Comparison of ENCODE assay signal across 17 mouse cellular contexts in genomic region chr19:45616214-45616518, GRCm38 (mm10). TPM values are rescaled to one million over a fixed set of nuclear protein-coding genes. Genes with fewer than 3 reads are reported as not detected.
DNase-seq lines count a peak whose midpoint lies in the region; ATAC-seq lines count a peak whose summit lies in the region.
"Had no signal": no experiment of that assay in that cellular context is flagged by ENCODE, and none has a peak within 500 bp of the region (broad histone marks: within the 10 kb centered on the region; RNA-seq: fewer than 3 reads in every experiment).

No protein-coding gene starts in this region.

- H3K4me3 ChIP-seq in midbrain, embryonic 11.5 days (ENCODE audit: low read depth, low read length) = no peak overlapping the region
- H3K4me3 ChIP-seq in midbrain, embryonic 15.5 days = no peak overlapping the region
- H3K4me3 ChIP-seq in embryonic facial prominence, embryonic 13.5 days = no peak overlapping the region
- no peak overlapping the region for H3K4me3 ChIP-seq in forebrain, embryonic 15.5 days
- H3K4me3 ChIP-seq in midbrain, embryonic 16.5 days (ENCODE audit: low read depth, low read length) = no peak overlapping the region
- H3K4me3 ChIP-seq: embryonic facial prominence, embryonic 12.5 days; kidney, embryonic 15.5 days; megakaryocyte, embryonic 14.5 days had no signal

- H3K27me3 ChIP-seq in midbrain, embryonic 11.5 days (ENCODE audit: control insufficient read depth, insufficient read depth, low read length) = peaks cover 2% of the 10 kb centered on the region
- no peaks in the 10 kb centered on the region for H3K27me3 ChIP-seq in midbrain, embryonic 15.5 days (replicated peaks)
- no peaks in the 10 kb centered on the region for H3K27me3 ChIP-seq in embryonic facial prominence, embryonic 13.5 days
- no peaks in the 10 kb centered on the region; the same call in 1 of the 2 replicates for H3K27me3 ChIP-seq in forebrain, embryonic 15.5 days
- H3K27me3 ChIP-seq in midbrain, embryonic 16.5 days (ENCODE audit: control insufficient read depth, insufficient read depth, low read depth, low read length) = no peaks in the 10 kb centered on the region
- H3K27me3 ChIP-seq: embryonic facial prominence, embryonic 12.5 days; kidney, embryonic 15.5 days; megakaryocyte, embryonic 14.5 days had no signal

- H3K4me2 ChIP-seq in midbrain, embryonic 11.5 days = no peak overlapping the region
- H3K4me2 ChIP-seq in midbrain, embryonic 15.5 days = no peak overlapping the region
- no peak overlapping the region for H3K4me2 ChIP-seq in embryonic facial prominence, embryonic 13.5 days
- no peak overlapping the region for H3K4me2 ChIP-seq in forebrain, embryonic 15.5 days (replicated peaks)
- H3K4me2 ChIP-seq in midbrain, embryonic 16.5 days (ENCODE audit: low read length) = no peak overlapping the region
- H3K4me2 ChIP-seq: embryonic facial prominence, embryonic 12.5 days; heart, embryonic 11.5 days; kidney, embryonic 15.5 days had no signal

- H3K36me3 ChIP-seq in midbrain, embryonic 11.5 days (ENCODE audit: control insufficient read depth, insufficient read depth, low read length) = no peaks in the 10 kb centered on the region
- no peaks in the 10 kb centered on the region for H3K36me3 ChIP-seq in midbrain, embryonic 15.5 days (replicated peaks)
- peaks cover 8% of the 10 kb centered on the region; the same call in 1 of the 2 replicates for H3K36me3 ChIP-seq in embryonic facial prominence, embryonic 13.5 days
- no peaks in the 10 kb centered on the region for H3K36me3 ChIP-seq in forebrain, embryonic 15.5 days
- H3K36me3 ChIP-seq in midbrain, embryonic 16.5 days (ENCODE audit: control insufficient read depth, insufficient read depth, low read length) = peaks cover 5% of the 10 kb centered on the region; the same call in 1 of the 2 replicates

- peak overlapping the region; percentile 27; the same call in 1 of the 2 replicates for H3K9ac ChIP-seq in midbrain, embryonic 11.5 days (ENCODE audit: low read length)
- no peak overlapping the region for H3K9ac ChIP-seq in midbrain, embryonic 15.5 days
- H3K9ac ChIP-seq in embryonic facial prominence, embryonic 13.5 days = 0 out of 2 replicates have a peak overlapping the region, but pooled peaks have one; percentile 12
- H3K9ac ChIP-seq in forebrain, embryonic 15.5 days (replicated peaks) = no peak overlapping the region
- H3K9ac ChIP-seq in midbrain, embryonic 16.5 days (ENCODE audit: low read depth, low read length) = peak overlapping the region; percentile 28; the same call in 1 of the 2 replicates
- H3K9ac ChIP-seq: embryonic facial prominence, embryonic 12.5 days; kidney, embryonic 15.5 days had no signal

- peaks cover 23% of the 10 kb centered on the region for H3K4me1 ChIP-seq in midbrain, embryonic 11.5 days (ENCODE audit: control insufficient read depth, insufficient read depth, low read length)
- H3K4me1 ChIP-seq in midbrain, embryonic 15.5 days = peaks cover 27% of the 10 kb centered on the region
- peaks cover 26% of the 10 kb centered on the region for H3K4me1 ChIP-seq in embryonic facial prominence, embryonic 13.5 days
- peaks cover 31% of the 10 kb centered on the region for H3K4me1 ChIP-seq in forebrain, embryonic 15.5 days
- H3K4me1 ChIP-seq in midbrain, embryonic 16.5 days (ENCODE audit: control insufficient read depth, insufficient read depth, low read length) = peaks cover 26% of the 10 kb centered on the region

- no peak for DNase-seq in midbrain, embryonic 11.5 days (ENCODE audit: low spot score, missing footprints)
- DNase-seq in gastrocnemius, postnatal 10 days = no peak
- DNase-seq in spleen, postnatal 14 days (ENCODE audit: low spot score in 2 of 2) = no peak
- no peak for DNase-seq in cerebellum, postnatal 10 days
- DNase-seq: adrenal gland, postnatal 25 days; cerebellum, adult 9-10 months; gastrocnemius, postnatal 25 days; right cerebral cortex, adult 18-20 months; spleen, adult 18-20 months had no signal

- 28% methylated on average over 4 of the region's 4 CpGs for WGBS in midbrain, embryonic 11.5 days
- WGBS in midbrain, embryonic 15.5 days = 27% methylated on average over 4 of the region's 4 CpGs
- 49% methylated on average over 4 of the region's 4 CpGs for WGBS in embryonic facial prominence, embryonic 13.5 days
- WGBS in forebrain, embryonic 15.5 days = 18% methylated on average over 4 of the region's 4 CpGs
- WGBS in midbrain, embryonic 16.5 days = 21% methylated on average over 4 of the region's 4 CpGs

- ATAC-seq in midbrain, embryonic 11.5 days (ENCODE audit: low FRiP score) = peak; percentile 55; the same call in 1 of the 2 replicates
- no peak for ATAC-seq in midbrain, embryonic 15.5 days (replicated peaks)
- ATAC-seq in embryonic facial prominence, embryonic 13.5 days (ENCODE audit: insufficient number of reproducible peaks, insufficient read depth, low FRiP score, low TSS enrichment, low read depth) = no peak
- peak; percentile 29; the same call in 1 of the 2 replicates for ATAC-seq in forebrain, embryonic 15.5 days (replicated peaks)
- ATAC-seq in midbrain, embryonic 16.5 days = no peak

- no peaks in the 10 kb centered on the region for H3K9me3 ChIP-seq in midbrain, embryonic 11.5 days (ENCODE audit: control insufficient read depth, low read length)
- H3K9me3 ChIP-seq in midbrain, embryonic 15.5 days = no peaks in the 10 kb centered on the region
- H3K9me3 ChIP-seq in embryonic facial prominence, embryonic 13.5 days = no peaks in the 10 kb centered on the region
- H3K9me3 ChIP-seq in forebrain, embryonic 15.5 days = no peaks in the 10 kb centered on the region
- H3K9me3 ChIP-seq in midbrain, embryonic 16.5 days (replicated peaks; ENCODE audit: control insufficient read depth, low read length, poor library complexity, severe bottlenecking) = no peaks in the 10 kb centered on the region
- H3K9me3 ChIP-seq: embryonic facial prominence, embryonic 12.5 days; kidney, embryonic 15.5 days; megakaryocyte, embryonic 14.5 days had no signal

- peak overlapping the region; percentile 22; the same call in 1 of the 2 replicates for H3K27ac ChIP-seq in midbrain, embryonic 11.5 days (ENCODE audit: low read depth, low read length)
- no peak overlapping the region for H3K27ac ChIP-seq in midbrain, embryonic 15.5 days
- no peak overlapping the region for H3K27ac ChIP-seq in embryonic facial prominence, embryonic 13.5 days
- no peak overlapping the region for H3K27ac ChIP-seq in forebrain, embryonic 15.5 days (replicated peaks)
- no peak overlapping the region for H3K27ac ChIP-seq in midbrain, embryonic 16.5 days (ENCODE audit: low read length)
- H3K27ac ChIP-seq: embryonic facial prominence, embryonic 12.5 days; kidney, embryonic 15.5 days had no signal

RNA-seq across cellular contexts. Expression of gene Fbxw4, which starts 43.9 kb away (rescaled TPM):
- 2.4 and 3.2 TPM in 2 replicates for polyA plus RNA-seq in midbrain, embryonic 11.5 days (2014; fragmentation: Nextera tagmentation; extraction: Ambion mirVana)
- 6.1 and 7.8 TPM in 2 replicates for polyA plus RNA-seq in midbrain, embryonic 15.5 days (2015; fragmentation: Nextera tagmentation; extraction: Ambion mirVana)
- 6.2 and 6.9 TPM in 2 replicates for polyA plus RNA-seq in embryonic facial prominence, embryonic 13.5 days (2015; fragmentation: Nextera tagmentation; extraction: Ambion mirVana)
- polyA plus RNA-seq in forebrain, embryonic 15.5 days (2015; fragmentation: Nextera tagmentation; extraction: Ambion mirVana) = 5.0 and 5.4 TPM in 2 replicates
- 4.2 and 5.6 TPM in 2 replicates for polyA plus RNA-seq in midbrain, embryonic 16.5 days (2015; fragmentation: Nextera tagmentation; extraction: Ambion mirVana)
- total RNA-seq in gastrocnemius, postnatal 10 days (2021) = 10 to 100 TPM; 23.3 to 24.7 TPM

RNA-seq across cellular contexts. Expression of gene Gm17018, which starts 55.8 kb away (rescaled TPM):
- polyA plus RNA-seq in midbrain, embryonic 11.5 days (2014; fragmentation: Nextera tagmentation; extraction: Ambion mirVana) = 47.7 and 54.3 TPM in 2 replicates
- polyA plus RNA-seq in midbrain, embryonic 15.5 days (2015; fragmentation: Nextera tagmentation; extraction: Ambion mirVana) = 60.3 and 65.8 TPM in 2 replicates
- polyA plus RNA-seq in embryonic facial prominence, embryonic 13.5 days (2015; fragmentation: Nextera tagmentation; extraction: Ambion mirVana) = 45.5 and 45.6 TPM in 2 replicates
- 43.4 and 46.9 TPM in 2 replicates for polyA plus RNA-seq in forebrain, embryonic 15.5 days (2015; fragmentation: Nextera tagmentation; extraction: Ambion mirVana)
- 66.9 and 75.8 TPM in 2 replicates for polyA plus RNA-seq in midbrain, embryonic 16.5 days (2015; fragmentation: Nextera tagmentation; extraction: Ambion mirVana)
- 10 to 100 TPM; 12.4 to 13.8 TPM for total RNA-seq in gastrocnemius, postnatal 10 days (2021)

RNA-seq across cellular contexts. Expression of gene Poll, which starts 55.8 kb away (rescaled TPM):
- polyA plus RNA-seq in midbrain, embryonic 11.5 days (2014; fragmentation: Nextera tagmentation; extraction: Ambion mirVana) = 14.3 and 16.5 TPM in 2 replicates
- 13.8 and 14.5 TPM in 2 replicates for polyA plus RNA-seq in midbrain, embryonic 15.5 days (2015; fragmentation: Nextera tagmentation; extraction: Ambion mirVana)
- 13.5 and 14.4 TPM in 2 replicates for polyA plus RNA-seq in embryonic facial prominence, embryonic 13.5 days (2015; fragmentation: Nextera tagmentation; extraction: Ambion mirVana)
- polyA plus RNA-seq in forebrain, embryonic 15.5 days (2015; fragmentation: Nextera tagmentation; extraction: Ambion mirVana) = 14.6 and 15.5 TPM in 2 replicates
- 12.7 and 13.3 TPM in 2 replicates for polyA plus RNA-seq in midbrain, embryonic 16.5 days (2015; fragmentation: Nextera tagmentation; extraction: Ambion mirVana)
- 10 to 100 TPM in 1 of 2 experiments, 1 to 10 TPM in 1; 8.5 to 10.4 TPM for total RNA-seq in gastrocnemius, postnatal 10 days (2021)

Comparison
In these comparisons a context has a peak if more than half of its experiments do, and no peak if none do; other contexts are left out.
1. ATAC-seq: peak in midbrain, embryonic 11.5 days (single experiment) and forebrain, embryonic 15.5 days (single experiment); none in midbrain, embryonic 15.5 days (single experiment), embryonic facial prominence, embryonic 13.5 days (single experiment) and midbrain, embryonic 16.5 days (single experiment).
2. H3K9ac ChIP-seq: peak in midbrain, embryonic 11.5 days (single experiment), embryonic facial prominence, embryonic 13.5 days (single experiment) and midbrain, embryonic 16.5 days (single experiment); none in midbrain, embryonic 15.5 days (single experiment) and forebrain, embryonic 15.5 days (single experiment).